Mouse (Mus musculus) forebrain, embryonic 11.5 days (tissue): ENCODE measurements around the gene Neurl1a. TPM values are rescaled to one million over a fixed set of nuclear protein-coding genes. Genes with fewer than 3 reads are reported as not detected.

Experiments used
- ATAC-seq: fragments of 200-750 bp; cut with Nextera tagmentation; replicated peaks from 2 replicates; pipeline ENCODE4 v1.8.0; 2017; ENCODE audit warnings: moderate TSS enrichment; ENCODE audit not compliant: low FRiP score
- DNase-seq: peaks from one replicate; pipeline ENCODE4 v3.0.0-alpha.2; 2017; ENCODE audit warnings: low spot score
- H3K27ac ChIP-seq: fragments of 300-500 bp; sonication (generic); 2 replicates; pipeline ENCODE4 v1.5.1; 2014; ENCODE audit warnings: low read depth, low read length
- H3K27me3 ChIP-seq: fragments of 300-500 bp; sonication (generic); 2 replicates; pipeline ENCODE4 v1.6.1; 2014; ENCODE audit warnings: mild to moderate bottlenecking, low read length, mixed read lengths; ENCODE audit not compliant: control insufficient read depth, insufficient read depth
- H3K36me3 ChIP-seq: fragments of 300-500 bp; sonication (generic); 2 replicates; pipeline ENCODE4 v1.6.1; 2014; ENCODE audit warnings: mild to moderate bottlenecking, low read length, moderate library complexity, mixed read lengths; ENCODE audit not compliant: control insufficient read depth, insufficient read depth
- H3K4me1 ChIP-seq: fragments of 300-500 bp; sonication (generic); replicated peaks from 2 replicates; pipeline ENCODE4 v1.6.1; 2014; ENCODE audit warnings: low read length, mixed read lengths; ENCODE audit not compliant: control insufficient read depth, insufficient read depth
- H3K4me2 ChIP-seq: fragments of 300-500 bp; sonication (generic); 2 replicates; pipeline ENCODE4 v1.6.1; 2014; ENCODE audit warnings: low read depth, mild to moderate bottlenecking, low read length, moderate library complexity, mixed read lengths; ENCODE audit not compliant: severe bottlenecking
- H3K4me3 ChIP-seq: fragments of 300-500 bp; sonication (generic); 2 replicates; pipeline ENCODE4 v1.5.1; 2014; ENCODE audit warnings: low read depth, low read length
- H3K9ac ChIP-seq: fragments of 300-500 bp; sonication (generic); 2 replicates; pipeline ENCODE4 v1.6.1; 2014; ENCODE audit warnings: low read length
- H3K9me3 ChIP-seq: fragments of 300-500 bp; sonication (generic); 2 replicates; pipeline ENCODE4 v1.6.1; 2016; ENCODE audit warnings: low read length, mixed read lengths; ENCODE audit not compliant: control insufficient read depth
- WGBS: fragments of 180-500 bp; shearing (Covaris S2); extraction: QIAGEN DNeasy Blood & Tissue Kit; methylation state at CpG from one replicate; pipeline ENCODE4 v1.1.7; 2014; 5-methylcytosine and 5-hydroxymethylcytosine counted together
- polyA plus RNA-seq: library from polyadenylated mRNA; unstranded; fragments of >200 nt; fragmentation: Nextera tagmentation; extraction: Ambion mirVana; gene quantifications from 2 replicates; pipeline ENCODE4 v1.2.1, GENCODE M21; 2014

The Neurl1a gene
- polyA plus RNA-seq, 1 experiment from 2014 or later = 3.7 TPM

DNA sequence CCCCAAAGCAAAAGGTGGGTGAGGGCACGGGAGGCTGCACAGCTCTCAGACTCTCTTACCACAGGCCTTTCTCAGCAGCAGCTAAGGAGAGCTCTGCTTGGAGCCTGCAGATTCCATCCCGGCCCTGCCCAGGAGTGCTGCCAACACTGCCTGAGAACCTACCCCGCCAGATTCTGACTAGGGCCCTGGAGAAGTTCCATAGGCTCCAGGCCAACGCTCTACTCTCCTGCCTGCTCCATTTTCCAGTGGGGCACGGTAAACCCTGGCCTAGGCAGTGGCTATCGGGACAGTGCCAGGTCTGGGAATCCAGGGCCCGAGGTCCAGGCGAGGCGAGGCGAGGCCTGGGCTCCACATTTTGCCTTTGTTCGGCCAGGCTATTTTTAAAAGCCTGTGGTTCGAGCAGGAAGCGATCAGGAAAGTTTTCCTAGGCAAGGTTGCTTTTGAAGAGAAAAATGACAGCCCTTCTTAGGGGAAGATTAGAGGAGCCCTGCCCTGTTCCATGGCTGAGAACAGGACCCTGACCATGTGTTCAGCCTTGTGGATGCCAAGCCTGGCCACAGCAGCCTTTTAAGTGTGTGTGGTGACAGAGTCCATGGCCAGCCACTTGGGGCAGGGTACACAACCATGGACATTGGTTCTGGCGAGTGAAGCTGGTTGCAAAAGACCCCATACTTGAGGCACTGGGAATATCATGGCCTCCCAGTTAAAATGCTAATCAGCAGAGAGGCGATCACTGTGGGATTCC is 101.3 kb downstream of the Neurl1a start:
- no peak for ATAC-seq
- WGBS = 85% methylated on average over 15 of the region's 15 CpGs
- H3K36me3 ChIP-seq = peaks cover 3% of the 10 kb centered on the region; the same call in 1 of the 2 replicates

GRCm38 (mm10) chr19:47280894-47281293 is 102.3 kb downstream of the Neurl1a start:
- ATAC-seq (no peak), DNase-seq (no peak)
- Histone ChIP-seq H3K27ac (no peak overlapping the region), H3K4me1 (no peaks in the 10 kb centered on the region), H3K4me3 (no peak overlapping the region), H3K4me2 (no peak overlapping the region), H3K9me3 (no peaks in the 10 kb centered on the region), H3K9ac (0 out of 2 replicates have a peak overlapping the region, but pooled peaks have one; percentile 12), H3K36me3 (peaks cover 3% of the 10 kb centered on the region; the same call in 1 of the 2 replicates), H3K27me3 (no peaks in the 10 kb centered on the region)
- WGBS = 83% methylated on average over 9 of the region's 9 CpGs

More for the DNA sequence above, 101.3 kb downstream of the Neurl1a start:
- no peak overlapping the region for H3K4me2 ChIP-seq
- H3K9me3 ChIP-seq = no peaks in the 10 kb centered on the region
- H3K4me1 ChIP-seq = no peaks in the 10 kb centered on the region
- H3K27ac ChIP-seq = no peak overlapping the region
- no peak overlapping the region for H3K9ac ChIP-seq
- H3K4me3 ChIP-seq = no peak overlapping the region
- DNase-seq = no peak
- no peaks in the 10 kb centered on the region for H3K27me3 ChIP-seq

DNA sequence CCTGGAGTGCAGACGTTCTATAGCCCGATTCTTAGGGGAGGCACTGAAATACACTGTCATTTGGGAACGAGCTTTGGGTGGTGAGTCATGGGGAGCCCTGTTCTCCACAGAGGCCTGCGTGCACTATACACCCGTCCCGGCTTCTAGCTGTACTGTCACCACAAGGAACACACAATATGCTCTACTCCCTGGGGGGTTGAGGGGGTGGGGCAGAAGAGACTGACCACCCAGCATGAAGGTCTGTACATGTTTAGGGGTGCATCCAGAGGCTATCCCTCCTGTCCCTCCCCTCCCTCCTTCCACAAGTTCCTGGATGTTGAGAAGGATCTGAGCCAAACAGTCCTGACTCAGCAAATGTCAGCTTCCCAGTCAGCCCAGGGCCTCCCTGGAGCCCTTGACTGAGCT is 103.4 kb downstream of the Neurl1a start:
- no peaks in the 10 kb centered on the region for H3K27me3 ChIP-seq
- no peak overlapping the region for H3K27ac ChIP-seq
- H3K4me1 ChIP-seq = 0 out of 2 replicates have a peak, but pooled peaks cover 1% of the 10 kb centered on the region
- ATAC-seq (0 out of 2 replicates have a peak, but pooled peaks have one; percentile 21), DNase-seq (no peak)
- H3K4me3 ChIP-seq = no peak overlapping the region
- H3K9ac ChIP-seq = no peak overlapping the region
- no peak overlapping the region for H3K4me2 ChIP-seq
- H3K9me3 ChIP-seq = no peaks in the 10 kb centered on the region
- WGBS = 83% methylated on average over 6 of the region's 6 CpGs
- no peaks in the 10 kb centered on the region for H3K36me3 ChIP-seq

GRCm38 (mm10) chr19:47282688-47283215 is 104.1 kb downstream of the Neurl1a start:
- no peak for ATAC-seq
- H3K36me3 ChIP-seq = no peaks in the 10 kb centered on the region

DNA sequence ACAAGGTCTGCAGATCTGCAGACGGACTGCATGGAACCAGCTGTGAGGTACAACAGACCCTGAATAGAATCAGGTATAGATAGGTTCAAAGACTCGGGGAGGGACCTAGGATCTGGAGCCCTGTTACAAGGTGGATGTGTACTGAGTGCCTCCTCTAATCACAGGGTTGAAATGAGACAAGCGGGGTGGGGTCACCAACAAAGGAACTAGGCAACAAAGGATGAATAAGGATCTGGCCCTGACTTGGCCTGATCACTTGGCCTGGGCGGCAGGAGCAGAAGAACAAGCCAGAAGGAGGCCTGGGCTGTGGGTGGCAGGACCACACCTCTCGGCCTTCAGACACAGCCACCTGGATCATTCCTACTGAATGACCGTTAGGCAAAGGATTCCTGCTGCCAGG is 107.0 kb downstream of the Neurl1a start:
- no peaks in the 10 kb centered on the region for H3K36me3 ChIP-seq

More at GRCm38 (mm10) chr19:47282688-47283215, 104.1 kb downstream of the Neurl1a start:
- no peak for DNase-seq
- Histone ChIP-seq H3K27me3 (no peaks in the 10 kb centered on the region), H3K9me3 (no peaks in the 10 kb centered on the region), H3K4me3 (no peak overlapping the region), H3K4me1 (0 out of 2 replicates have a peak, but pooled peaks cover 1% of the 10 kb centered on the region), H3K9ac (no peak overlapping the region), H3K4me2 (no peak overlapping the region), H3K27ac (no peak overlapping the region)
- 94% methylated on average over 17 of the region's 17 CpGs for WGBS

DNA sequence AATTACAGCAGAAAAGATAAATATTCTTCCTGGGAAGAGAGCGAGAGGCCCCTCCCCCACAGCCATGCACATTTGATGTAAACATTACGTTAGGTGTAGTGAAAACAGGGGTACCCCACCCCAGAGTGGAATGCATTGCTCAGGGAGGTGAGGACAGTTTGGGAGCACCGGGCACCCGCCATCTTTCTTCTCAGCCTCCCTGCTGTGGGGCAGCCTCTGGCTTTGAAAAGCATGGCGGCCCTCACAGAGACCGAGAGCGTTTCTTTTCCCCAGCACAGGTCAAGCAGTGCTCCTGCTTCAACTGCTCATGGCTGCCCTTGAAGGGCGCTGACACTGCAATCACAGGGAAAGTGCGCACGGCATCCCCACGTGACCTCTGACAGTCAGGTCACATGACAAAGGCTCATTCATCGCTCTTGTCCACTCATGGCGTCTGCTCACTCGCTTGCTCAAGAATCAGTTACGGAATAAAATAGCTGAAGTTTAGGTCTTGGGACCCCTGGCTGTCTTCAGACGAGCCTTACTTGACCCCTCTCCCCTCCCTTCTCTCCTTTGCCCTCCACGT is 108.3 kb downstream of the Neurl1a start:
- WGBS = 52% methylated on average over 17 of the region's 17 CpGs
- no peak overlapping the region for H3K4me3 ChIP-seq
- no peak overlapping the region for H3K27ac ChIP-seq
- H3K27me3 ChIP-seq = no peaks in the 10 kb centered on the region
- no peaks in the 10 kb centered on the region for H3K9me3 ChIP-seq
- no peaks in the 10 kb centered on the region for H3K36me3 ChIP-seq
- no peak for ATAC-seq
- peaks cover 12% of the 10 kb centered on the region for H3K4me1 ChIP-seq
- DNase-seq = no peak
- H3K4me2 ChIP-seq = no peak overlapping the region
- no peak overlapping the region for H3K9ac ChIP-seq

More for the DNA sequence above, 107.0 kb downstream of the Neurl1a start:
- H3K9me3 ChIP-seq = no peaks in the 10 kb centered on the region
- no peak overlapping the region for H3K4me3 ChIP-seq
- DNase-seq (no peak), ATAC-seq (no peak)
- 68% methylated on average over 6 of the region's 6 CpGs for WGBS
- H3K27ac ChIP-seq = no peak overlapping the region
- no peak overlapping the region for H3K9ac ChIP-seq
- H3K4me1 ChIP-seq = peaks cover 4% of the 10 kb centered on the region; the same call in 1 of the 2 replicates
- no peak overlapping the region for H3K4me2 ChIP-seq
- no peaks in the 10 kb centered on the region for H3K27me3 ChIP-seq

DNA sequence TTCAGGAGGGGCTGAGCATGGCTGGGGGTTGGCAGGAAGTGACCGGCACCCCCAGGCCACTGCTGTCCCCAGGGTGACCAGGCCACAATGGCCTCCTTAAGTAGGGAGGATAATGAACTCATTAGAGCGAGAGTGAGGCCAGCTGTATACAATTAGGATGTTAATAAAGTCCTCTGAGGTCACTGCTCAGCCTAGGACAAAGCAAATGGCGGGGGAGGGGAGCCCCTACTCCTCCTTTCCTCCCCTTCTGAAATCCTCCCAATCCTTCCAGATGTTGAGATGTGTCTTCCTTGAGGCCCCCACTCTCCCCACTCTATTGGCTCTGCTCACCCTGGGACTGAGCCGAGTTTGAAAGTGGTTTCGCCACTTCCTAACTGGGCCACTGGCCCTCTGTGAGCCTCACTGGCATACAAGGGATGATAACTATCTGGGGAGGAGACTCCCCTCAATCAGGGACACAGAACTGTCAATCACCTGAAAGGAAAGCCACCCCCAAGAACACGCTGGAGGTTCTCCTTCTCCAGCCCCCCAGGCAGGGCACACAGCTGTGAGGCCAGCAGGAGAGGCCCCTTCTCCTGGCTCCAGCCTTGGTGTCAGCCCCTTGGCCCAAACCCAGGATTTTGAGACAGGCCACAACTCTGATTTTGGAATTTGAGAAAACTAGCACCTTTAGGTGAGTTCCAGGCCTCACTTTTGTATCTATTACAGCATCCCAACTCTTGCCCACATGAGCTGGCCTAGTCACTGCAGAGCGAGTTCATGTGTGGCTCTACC is 112.9 kb downstream of the Neurl1a start:
- no peaks in the 10 kb centered on the region for H3K27me3 ChIP-seq
- DNase-seq = no peak
- ATAC-seq = peak; percentile 55
- 22% methylated on average over 7 of the region's 7 CpGs for WGBS
- H3K9me3 ChIP-seq = no peaks in the 10 kb centered on the region
- no peaks in the 10 kb centered on the region for H3K36me3 ChIP-seq
- H3K4me3 ChIP-seq = no peak overlapping the region
- H3K27ac ChIP-seq = no peak overlapping the region
- no peak overlapping the region for H3K9ac ChIP-seq
- 0 out of 2 replicates have a peak overlapping the region, but pooled peaks have one; percentile 24 for H3K4me2 ChIP-seq
- H3K4me1 ChIP-seq = peaks cover 10% of the 10 kb centered on the region

GRCm38 (mm10) chr19:47292451-47292951 is 113.9 kb downstream of the Neurl1a start:
- Histone ChIP-seq H3K4me2 (no peak overlapping the region), H3K36me3 (no peaks in the 10 kb centered on the region), H3K27me3 (no peaks in the 10 kb centered on the region), H3K27ac (no peak overlapping the region), H3K4me1 (peaks cover 10% of the 10 kb centered on the region), H3K9me3 (no peaks in the 10 kb centered on the region), H3K9ac (no peak overlapping the region), H3K4me3 (no peak overlapping the region)
- DNase-seq (no peak), ATAC-seq (no peak)
- WGBS = 45% methylated on average over 7 of the region's 7 CpGs
